Mouse (Mus musculus): Measurements from ENCODE around the gene Serpini1. TPM values are rescaled to one million over a fixed set of nuclear protein-coding genes. Genes with fewer than 3 reads are reported as not detected.

Gene Serpini1
- 1 to 10 TPM; 4.9 to 7.8 TPM for total RNA-seq (2021)
- long read RNA-seq, experiment 1, full-length matches to known transcripts, result 3 of 4 reads
- long read RNA-seq, experiment 1, partial matches to known transcripts, result 0 of 4 reads
- long read RNA-seq, experiment 1, other reads (novel, unspliced or antisense), result 1 of 4 reads
- long read RNA-seq, experiment 2, full-length matches to known transcripts, result 13 of 16 reads
- long read RNA-seq, experiment 2, partial matches to known transcripts, result 1 of 16 reads
- long read RNA-seq, experiment 2, other reads (novel, unspliced or antisense), result 2 of 16 reads

DNA sequence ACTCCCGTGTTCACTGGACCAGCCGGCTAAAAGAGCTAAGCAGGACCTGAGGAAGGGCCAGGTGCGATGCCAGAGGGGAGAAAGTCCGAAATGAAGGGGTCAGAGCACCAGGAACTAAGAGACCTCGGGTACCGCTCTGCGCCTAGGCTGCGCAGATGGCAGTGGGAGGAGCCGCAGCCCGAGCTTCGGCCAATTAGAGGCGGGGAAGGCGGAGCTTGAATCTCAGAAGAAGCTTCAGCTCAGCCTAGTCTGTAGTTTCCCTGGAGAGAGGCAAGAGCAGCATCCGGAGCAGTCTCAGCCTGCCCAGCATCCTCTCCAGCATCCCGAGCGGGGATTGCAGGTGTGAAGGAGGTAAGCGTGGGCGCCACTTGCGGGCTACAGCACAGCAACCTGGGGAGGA is at the start of gene Serpini1:
Gene Serpini1 (plus strand): TSS at position 256 of the 400 bp plus-strand sequence.
- peak; percentile 52 to 72 for DNase-seq (ENCODE audit: low spot score in 2 of 2)

DNA sequence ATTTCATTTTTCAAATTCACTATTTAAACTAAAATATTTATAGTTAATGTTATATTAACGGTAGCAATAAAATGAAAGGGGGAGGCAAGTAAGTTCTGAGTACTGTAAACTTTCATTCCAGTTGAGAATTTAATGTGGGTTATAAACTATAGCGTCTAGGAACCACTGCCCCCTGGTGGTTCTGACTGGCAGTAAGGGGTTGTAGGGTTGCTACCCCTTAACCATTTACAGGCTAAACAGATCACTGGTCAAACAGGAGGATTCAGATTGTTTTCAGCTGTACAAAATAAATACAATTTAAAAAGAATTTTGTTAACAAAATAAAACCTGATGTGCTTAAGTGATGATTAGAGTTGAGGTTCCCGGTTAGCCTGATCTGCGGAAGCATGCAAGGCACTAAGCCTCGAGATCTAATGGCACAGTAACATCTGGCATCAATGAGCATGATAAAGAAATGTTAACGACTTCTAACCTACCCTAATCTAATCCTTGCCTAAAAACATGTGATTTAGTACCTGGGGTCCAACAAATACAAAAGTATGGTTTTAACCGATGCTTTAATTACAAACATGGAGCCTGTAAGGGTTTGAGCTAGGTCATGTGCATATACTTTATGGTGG is 39.6 kb upstream of the Serpini1 start:
- DNase-seq (ENCODE audit: low spot score in 2 of 2), result no peak

DNA sequence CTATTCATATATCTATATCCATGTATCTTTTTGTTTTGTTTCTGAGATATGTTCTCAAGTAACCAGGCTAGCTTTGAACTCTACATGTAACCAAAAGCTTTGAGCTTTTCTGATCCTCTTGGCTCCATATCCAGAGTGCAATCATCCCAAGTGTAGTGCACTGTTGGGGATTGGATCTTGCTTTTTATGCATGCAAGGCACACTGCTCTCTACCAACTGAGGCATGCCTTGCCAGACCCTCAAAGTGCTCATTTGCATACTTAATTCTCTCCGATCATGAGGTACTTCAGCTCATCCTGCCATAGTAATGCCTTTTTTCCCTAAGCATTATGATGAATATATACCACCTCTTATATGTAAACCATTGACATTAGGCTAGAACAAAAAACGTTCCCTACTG is 36.0 kb upstream of the Serpini1 start:
- no peak for DNase-seq (ENCODE audit: low spot score in 2 of 2)

DNA sequence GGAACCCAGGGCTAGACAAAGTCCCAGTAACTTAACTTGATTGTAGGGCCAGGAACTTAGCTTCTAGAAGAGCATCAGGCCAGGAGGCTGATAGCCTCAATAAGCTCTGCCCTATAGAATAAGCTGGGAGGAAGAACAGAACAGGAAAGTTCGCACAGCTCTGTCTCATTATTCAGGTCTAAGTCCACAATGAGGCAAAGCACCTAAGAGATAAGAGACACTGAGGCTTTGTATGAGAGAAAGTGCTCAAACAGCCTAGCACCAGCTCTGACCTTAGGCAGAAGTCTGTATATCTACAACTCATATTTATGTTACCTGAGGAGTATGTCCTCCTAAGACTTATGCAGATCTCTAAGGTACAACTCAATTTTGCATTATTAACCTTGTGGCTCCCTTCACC is 34.8 kb upstream of the Serpini1 start:
- DNase-seq (ENCODE audit: low spot score in 2 of 2), result no peak

DNA sequence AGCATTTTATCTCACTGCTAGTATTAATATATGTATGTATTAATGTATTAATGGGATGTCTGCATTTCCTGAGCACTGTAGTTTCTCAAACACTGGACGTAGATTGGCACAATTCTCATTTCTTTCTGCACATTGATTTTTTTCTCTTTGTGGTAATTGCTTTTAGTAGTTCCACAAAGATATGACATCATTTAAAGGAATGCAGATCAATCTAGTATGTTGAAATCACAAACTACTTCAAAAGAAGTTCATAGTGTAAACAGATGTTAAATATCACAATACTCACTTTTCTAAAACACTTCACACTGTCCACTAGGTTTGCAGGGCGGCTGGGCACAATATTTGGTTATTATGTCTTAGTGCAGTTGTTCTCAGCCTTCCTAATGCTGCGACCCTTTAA is 26.3 kb upstream of the Serpini1 start:
- no peak for DNase-seq (ENCODE audit: low spot score in 2 of 2)

DNA sequence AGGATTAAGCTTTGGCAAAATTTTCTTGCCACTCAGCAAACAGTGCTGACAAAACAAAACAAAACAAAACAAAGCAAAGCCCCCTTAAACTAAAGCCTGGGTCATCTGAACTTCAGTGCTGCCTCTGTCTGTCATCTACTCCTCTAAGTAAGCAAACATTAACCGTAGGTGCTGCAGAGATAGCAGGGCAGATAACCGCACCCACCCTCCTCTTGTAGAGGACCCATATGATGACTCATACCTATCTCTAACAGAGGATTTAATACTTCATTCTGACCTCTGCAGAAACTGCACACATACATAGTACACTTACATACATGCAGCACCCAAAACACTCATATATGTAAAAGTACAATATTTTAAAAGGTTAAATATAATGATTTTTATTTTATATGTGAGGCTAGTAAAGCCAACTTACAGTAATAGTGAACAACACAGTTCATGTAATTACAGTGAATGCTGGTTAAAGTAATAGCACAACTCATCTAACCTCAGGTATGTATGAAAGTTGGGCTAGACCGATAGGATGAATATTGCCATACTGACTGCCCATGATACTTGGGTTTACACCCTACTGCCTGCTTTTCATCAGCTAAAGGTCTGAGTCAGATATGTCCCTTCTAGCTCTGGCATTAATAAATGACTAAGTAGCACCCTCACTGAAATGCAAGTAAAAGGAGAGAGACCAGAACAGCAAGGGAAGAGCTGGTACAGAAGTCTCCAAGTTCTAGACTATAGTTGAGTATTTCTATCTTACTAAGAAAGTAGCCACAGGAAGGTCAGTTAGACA is 23.1 kb upstream of the Serpini1 start:
- no peak for DNase-seq (ENCODE audit: low spot score in 2 of 2)

DNA sequence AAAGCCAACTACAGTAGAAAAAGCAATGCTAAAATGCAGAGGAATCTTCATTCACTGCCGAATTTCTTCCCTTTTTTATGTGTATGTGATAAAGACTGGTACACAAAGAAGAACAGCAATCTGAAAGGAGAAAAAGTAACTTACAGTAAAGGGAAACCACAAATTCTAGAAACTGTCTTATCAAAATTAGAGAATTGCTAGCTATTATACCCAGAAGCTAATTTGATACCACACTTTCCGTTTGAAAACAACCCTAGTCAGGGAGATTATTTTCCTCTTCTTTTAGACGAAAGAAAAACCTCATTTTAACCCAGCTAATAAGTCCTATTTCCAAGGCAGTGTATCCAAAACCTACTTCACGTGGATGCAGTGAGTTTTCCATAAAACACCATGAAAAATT is 16.1 kb upstream of the Serpini1 start:
- no peak for DNase-seq (ENCODE audit: low spot score in 2 of 2)

DNA sequence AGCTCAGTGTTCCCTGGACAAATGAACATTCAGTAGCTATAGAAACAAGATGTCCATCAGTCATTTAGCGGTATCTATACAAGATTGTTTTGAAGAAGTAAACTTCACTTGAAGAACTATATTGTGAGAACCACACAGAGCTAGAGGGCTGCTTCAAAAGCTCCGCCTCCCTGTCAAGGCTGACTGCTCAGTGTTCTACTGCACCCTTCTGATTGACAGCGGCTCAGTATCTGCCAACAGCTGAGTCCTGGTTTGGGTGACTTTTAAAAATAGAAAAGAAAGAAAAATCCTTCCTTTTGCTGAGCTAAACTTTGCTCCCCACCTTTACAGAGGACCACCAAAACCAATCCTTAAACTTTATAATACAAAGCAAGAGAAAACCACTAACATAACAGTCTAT is 14.5 kb upstream of the Serpini1 start:
- DNase-seq (ENCODE audit: low spot score in 2 of 2), result no peak

DNA sequence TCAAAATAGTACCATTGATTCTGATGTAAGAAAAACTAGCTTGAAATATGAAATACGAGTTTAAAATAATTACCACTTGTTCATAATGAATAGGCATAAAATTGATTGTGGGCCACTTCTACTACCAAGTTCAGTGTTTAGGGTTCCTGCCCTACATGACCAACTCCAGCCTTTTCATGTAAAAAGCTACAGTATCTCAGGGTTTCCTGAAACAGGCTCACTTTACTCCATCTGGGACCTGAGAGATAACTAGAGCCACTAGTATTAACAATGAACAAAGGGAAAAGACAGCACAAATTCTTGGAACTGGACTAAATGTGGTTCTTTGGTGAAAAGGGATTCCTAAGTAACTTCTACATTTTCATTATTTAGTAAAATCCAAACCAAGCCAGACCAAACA is 13.1 kb upstream of the Serpini1 start:
- DNase-seq (ENCODE audit: low spot score in 2 of 2), result no peak

DNA sequence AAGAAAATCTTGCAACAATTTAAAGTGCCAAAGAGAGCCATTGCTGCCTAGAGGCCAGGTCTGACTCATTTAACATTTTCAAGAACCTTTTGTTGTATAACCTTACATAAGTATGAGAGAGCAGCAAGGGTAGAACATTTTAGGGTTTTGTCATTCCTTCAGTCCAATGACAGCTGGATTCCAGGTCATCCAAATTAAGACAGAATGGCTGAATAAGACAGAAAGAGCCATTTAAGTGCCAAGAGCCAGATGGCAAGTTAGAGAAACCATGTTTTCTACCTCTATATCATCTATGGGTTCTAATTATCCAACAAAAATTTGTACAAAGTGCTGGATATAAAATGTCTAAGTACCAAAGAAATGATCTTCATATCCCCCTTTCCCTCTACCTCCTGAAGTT is 6.1 kb upstream of the Serpini1 start:
- no peak for DNase-seq (ENCODE audit: low spot score in 2 of 2)

DNA sequence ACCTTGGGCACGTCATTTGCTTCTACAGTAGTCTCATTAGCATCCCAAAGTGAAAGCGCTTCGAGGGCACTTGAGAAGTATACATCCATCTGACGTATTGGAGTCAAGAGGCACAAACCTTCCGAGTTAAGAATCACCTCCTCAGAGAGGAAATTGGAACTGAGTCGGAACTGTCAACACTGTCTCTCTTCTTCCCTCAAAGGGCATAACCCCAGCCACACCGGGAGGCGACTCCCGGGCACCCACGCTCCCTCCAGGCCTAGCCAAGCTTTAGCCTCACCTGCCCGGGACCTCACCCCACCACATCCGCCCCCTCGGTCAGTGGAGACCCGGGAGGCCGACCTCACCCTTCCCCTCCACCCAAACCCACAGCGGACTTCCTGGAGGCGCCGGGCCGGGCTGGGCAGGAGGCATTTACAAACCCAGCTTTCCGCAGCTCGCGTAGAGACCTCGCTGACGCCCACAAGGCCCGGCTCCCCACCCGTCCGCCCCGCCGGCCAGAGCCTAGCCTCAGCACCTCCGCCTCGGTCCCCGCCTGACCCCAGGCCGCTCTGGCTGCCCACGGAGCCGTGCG is 1.1 kb upstream of the Serpini1 start:
- no peak for DNase-seq (ENCODE audit: low spot score in 2 of 2)

DNA sequence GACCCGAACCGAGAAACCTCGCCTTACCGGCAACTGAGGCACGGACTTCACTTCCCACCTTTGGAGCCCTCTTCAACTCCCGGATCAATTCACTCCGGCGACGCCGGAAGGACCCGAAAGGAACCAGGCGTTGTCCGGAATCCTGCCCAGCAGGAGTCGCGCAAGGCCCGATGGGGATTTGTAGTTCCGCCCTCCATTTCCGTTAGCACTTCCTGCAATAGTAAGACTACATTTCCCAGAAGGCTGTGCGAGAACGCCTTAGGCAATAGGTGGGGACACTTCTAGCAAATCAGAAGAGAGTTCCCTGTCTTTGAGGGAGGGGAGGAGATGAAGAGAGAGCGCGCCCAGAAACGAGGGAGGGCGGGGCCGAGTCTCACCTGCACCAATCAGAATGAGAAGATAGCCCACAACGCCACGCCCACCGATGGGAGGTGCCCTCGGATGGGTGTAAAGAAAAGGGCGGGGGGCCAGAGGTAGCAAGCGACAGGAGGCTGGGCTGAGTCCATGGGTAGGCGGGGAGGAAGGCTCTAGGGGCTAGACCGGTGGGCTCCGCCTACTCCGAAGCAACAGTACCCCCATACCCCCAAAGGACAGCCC is 554 bp upstream of the Serpini1 start, which contains the start of gene Pdcd10:
Gene Pdcd10 (minus strand): TSS at position 162 of the 597 bp plus-strand sequence.
- DNase-seq (ENCODE audit: low spot score in 2 of 2), result peak; percentile 92 to 98

DNA sequence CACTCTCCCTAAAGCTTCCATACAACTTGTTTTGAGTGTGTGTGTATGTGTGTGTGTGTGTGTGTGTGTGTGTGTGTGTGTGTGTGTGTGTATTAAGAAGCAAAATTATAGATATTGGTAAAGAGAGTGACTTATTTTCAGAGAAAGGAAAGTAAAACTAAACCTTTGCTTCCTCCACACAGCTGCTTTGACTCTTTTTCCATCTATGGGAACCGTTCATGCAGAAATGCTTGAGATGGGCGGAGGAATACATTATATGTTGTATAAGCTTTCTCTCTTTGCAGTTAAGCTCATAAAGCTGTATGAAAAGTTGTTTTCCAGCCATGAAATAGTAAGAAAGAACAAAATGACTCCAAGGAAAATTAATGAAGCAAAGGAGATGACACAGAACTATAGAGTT is 16.7 kb downstream of the Serpini1 start:
- DNase-seq (ENCODE audit: low spot score in 2 of 2), result no peak

DNA sequence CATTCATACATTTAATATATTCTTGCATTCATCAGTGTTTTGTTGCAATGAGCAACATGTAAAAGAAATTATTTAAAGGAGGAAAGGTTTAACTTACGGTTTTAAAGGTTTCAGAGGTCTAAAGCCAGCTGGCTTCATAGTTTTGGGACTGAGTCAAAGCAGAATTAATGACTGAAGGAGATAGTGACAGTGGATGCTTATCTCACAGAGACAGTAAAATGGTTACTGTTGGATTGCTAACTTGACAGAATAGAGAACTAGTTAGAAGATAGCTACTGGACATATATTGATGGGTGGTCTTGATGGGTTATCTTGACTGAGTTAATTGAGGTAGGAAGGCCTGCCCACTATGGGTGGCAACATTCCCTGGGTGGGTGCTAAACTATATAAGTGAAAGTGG is 18.2 kb downstream of the Serpini1 start:
- no peak for DNase-seq (ENCODE audit: low spot score in 2 of 2)

DNA sequence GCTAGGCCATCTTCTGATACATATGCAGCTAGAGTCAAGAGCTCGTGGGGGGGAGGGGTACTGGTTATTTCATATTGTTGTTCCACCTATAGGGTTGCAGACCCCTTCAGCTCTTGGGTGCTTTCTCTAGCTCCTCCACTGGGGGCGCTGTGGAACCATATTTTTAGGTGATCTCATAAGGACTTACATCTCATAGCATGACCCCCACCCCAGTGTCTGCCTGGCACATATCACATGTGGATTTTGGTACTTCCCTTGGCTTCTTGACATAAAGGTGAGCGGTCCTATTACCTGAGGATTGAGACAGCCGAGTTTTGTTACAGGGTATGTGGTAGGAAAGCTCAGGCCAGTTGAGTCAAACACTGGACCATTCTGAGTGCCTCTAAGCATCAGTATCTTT is 22.0 kb downstream of the Serpini1 start:
- DNase-seq (ENCODE audit: low spot score in 2 of 2), result no peak

DNA sequence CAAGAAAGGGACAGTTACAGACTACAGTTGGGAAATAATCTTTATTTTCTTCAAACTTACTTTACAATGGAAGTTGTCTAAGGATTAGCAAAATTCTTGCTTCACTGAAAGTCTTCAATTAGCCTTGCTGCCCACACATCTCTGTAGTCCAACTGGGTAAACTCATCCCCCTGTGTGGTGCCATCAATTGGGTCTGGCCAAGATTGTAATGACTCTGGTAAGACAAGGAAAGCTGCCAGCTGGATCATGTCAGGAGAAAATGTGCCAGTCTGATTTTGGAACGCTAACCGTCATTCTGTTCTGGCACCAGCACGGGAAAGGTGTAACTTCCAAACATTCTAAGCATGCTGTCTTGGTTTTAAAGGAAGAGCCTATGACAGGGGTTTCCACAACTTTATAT is 25.9 kb downstream of the Serpini1 start:
- no peak for DNase-seq (ENCODE audit: low spot score in 2 of 2)

DNA sequence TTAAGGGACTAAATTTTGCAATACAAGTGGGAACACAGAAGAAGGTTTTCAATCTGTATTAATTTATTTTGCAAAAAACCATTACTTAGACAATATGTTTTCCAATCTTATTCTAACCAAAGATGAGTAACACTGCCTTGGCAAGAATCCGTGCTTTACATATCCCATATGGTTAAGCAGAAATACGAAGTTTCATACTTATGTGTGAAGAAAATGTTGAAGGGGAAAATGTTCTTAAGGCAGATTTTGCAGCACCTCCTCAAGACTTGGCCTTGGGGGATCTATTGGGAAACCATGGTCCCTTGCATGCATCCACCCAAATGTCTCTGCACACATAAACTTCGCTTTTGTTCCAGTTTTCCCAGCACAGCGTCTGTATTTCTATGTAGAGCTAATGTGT is 27.6 kb downstream of the Serpini1 start:
- DNase-seq (ENCODE audit: low spot score in 2 of 2), result no peak

DNA sequence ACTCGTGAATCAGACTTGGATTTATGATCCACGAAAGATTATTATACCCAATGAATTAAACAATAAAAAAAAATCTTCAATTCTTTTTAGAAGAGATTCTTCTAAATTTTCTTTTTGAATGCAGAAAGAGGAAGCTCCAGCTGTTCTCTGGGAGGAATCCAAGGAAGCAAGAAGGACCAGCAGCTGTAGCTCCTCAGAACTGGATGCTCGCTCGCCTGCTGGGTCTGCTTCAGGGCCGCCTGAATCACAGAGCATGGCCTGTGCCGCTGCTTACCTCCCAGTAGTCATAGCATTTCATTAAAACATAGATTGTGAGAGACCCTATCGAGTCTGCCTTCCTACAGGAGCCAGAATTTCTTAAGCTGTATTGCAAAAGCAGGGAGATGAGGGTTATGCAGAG is 53.7 kb downstream of the Serpini1 start:
- no peak for DNase-seq (ENCODE audit: low spot score in 2 of 2)

DNA sequence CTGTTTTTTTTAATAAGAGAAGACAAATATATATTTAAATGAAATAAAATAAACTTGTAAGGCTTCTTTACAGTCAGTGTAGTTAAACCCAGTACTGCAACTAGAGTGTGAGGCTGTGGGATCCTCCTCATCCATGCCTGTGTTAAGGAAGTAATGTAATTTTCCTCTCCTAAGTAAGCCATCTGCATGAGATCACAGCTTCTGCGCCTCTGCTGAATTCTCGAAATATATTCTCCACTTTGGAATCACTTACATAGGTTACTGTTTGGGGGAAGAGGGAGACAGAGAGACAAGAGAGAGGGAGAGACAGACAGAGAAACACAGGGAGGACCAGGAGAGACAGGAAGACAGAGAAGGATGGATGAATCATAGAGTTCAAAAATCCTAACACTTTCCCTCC is 67.3 kb downstream of the Serpini1 start:
- no peak for DNase-seq (ENCODE audit: low spot score in 2 of 2)

DNA sequence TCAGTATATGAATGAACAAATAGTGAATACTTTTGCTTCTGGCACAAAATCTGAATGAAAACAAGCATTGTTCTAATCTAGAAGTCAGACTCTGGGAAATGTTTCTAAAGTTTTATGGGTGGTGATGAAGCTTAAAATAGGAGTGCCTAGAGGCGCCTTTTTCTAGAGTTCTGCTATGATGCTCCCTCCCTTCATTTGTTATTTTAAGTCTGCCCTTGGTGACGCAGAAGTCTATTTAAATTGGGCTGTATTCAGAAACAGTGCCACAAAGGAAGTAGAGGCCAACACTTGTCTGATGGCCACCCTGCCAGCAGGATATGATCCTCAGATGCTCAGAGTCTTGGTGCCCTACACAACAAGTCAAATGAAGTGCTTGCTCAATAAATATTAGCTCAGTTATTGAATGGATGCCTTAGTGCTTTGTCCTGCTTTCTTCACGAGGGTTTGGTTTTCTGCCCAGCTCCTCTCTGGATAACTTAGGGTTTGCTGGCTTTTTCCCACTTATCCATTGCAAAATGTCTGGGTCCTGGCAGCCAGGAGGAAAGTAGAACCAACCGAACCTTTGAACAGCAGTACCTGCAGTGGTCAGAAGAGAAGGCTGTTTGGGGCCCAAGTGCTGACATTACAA is 73.8 kb downstream of the Serpini1 start:
- DNase-seq (ENCODE audit: low spot score in 2 of 2), result no peak

DNA sequence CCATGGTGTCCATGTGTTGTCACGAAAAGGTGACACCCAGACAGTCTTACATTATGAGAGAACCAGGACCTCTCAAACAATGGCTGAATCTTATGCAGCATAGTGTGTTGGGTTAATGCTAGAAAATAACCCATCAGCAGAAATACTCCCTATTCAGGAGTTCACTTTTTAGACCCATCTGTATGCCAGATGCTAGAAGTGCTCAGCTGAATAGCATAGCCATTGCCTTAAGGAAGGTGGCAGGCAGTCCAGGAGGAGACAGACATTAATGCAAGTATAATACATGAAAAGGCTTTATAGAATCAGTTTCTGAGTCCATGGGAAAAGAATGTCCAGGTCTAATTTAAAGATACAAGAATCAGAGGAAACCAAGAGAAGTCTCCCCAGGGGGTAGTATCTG is 75.9 kb downstream of the Serpini1 start:
- no peak for DNase-seq (ENCODE audit: low spot score in 2 of 2)

All from adrenal gland, postnatal 4 days (tissue).